10 mouse cellular contexts compared by ENCODE assay signal in the genomic region with DNA sequence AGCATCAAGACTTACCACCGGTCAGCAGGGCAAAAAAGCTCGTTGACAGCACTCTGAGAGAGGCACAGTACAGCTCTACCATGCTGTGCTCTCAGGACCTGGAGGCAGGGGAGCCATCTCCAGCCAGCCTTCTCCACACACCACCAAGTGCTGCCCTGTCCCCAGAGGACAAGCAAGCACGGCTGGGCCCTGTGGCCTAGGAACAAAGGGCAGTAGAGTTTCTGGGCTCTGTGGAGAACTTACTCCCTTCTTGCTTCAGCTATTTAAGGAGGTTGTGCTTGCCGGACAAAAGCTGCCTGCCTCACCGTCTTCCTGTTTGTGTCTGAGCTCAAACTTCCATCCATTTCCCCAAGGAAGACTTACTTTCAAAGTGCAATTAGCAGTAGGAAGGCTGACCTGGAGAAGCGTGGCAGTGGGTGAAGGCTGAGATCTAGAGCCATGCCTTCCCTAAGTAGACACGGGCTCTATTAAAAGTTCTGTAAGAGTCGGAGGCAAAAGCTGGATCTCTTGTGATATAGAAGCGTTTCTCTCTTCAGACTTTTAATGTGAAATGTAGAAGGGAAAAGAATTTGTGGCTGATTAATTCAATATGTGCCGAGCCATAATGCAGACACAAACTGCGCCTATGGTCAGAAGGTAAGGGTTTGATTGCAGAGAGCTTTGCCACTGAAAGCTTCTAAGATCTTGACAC. TPM values are rescaled to one million over a fixed set of nuclear protein-coding genes. Genes with fewer than 3 reads are reported as not detected.
A peak's percentile ranks its signal among the peaks of the same experiment; 100 is the strongest.
DNase-seq lines count a peak whose midpoint lies in the region; ATAC-seq and TF ChIP-seq lines count a peak whose summit lies in the region.
"Had no signal": no experiment of that assay in that cellular context is flagged by ENCODE, and none has a peak within 500 bp of the region (broad histone marks: within the 10 kb centered on the region; RNA-seq: fewer than 3 reads in every experiment).

No protein-coding gene starts in this region.

- no peaks in the 10 kb centered on the region for H3K36me3 ChIP-seq in liver, embryonic 11.5 days (ENCODE audit: control insufficient read depth, insufficient read depth, low read length)
- H3K36me3 ChIP-seq in liver, postnatal 0 days (replicated peaks; ENCODE audit: insufficient read depth, low read length) = no peaks in the 10 kb centered on the region
- no peaks in the 10 kb centered on the region for H3K36me3 ChIP-seq in embryonic facial prominence, embryonic 13.5 days
- H3K36me3 ChIP-seq in hindbrain, embryonic 11.5 days (ENCODE audit: control insufficient read depth, insufficient read depth, low read length) = no peaks in the 10 kb centered on the region; the same call in 1 of the 2 replicates

- no peak for DNase-seq in liver, embryonic 11.5 days (ENCODE audit: low spot score)
- no peak for DNase-seq in liver, postnatal 0 days
- peak; percentile 22 for DNase-seq in hindbrain, embryonic 11.5 days (ENCODE audit: low spot score)
- DNase-seq in neural tube, embryonic 10.5 days (ENCODE audit: extremely low spot score, low spot score) = peak; percentile 32
- no peak for DNase-seq in left cerebral cortex, adult 9 months (ENCODE audit: low spot score in 2 of 2)
- DNase-seq in ovary, postnatal 36 days (ENCODE audit: low spot score) = no peak
- DNase-seq in ovary, postnatal 14 days (ENCODE audit: low spot score) = no peak
- DNase-seq: cerebellum, adult 2 months had no signal

- no peak for TF ChIP-seq EP300 in liver, postnatal 0 days (IDR thresholded peaks at IDR 0.05; ENCODE audit: low read depth)

- no peak for ATAC-seq in liver, embryonic 11.5 days (replicated peaks; ENCODE audit: low FRiP score)
- ATAC-seq in liver, postnatal 0 days = no peak
- ATAC-seq in embryonic facial prominence, embryonic 13.5 days (ENCODE audit: insufficient number of reproducible peaks, insufficient read depth, low FRiP score, low TSS enrichment, low read depth) = 0 out of 2 replicates have a peak, but pooled peaks have one; percentile 29
- ATAC-seq in hindbrain, embryonic 11.5 days (ENCODE audit: low FRiP score) = no peak

- 52% methylated on average over 11 of the region's 11 CpGs for WGBS in liver, embryonic 11.5 days
- 51% methylated on average over 11 of the region's 11 CpGs for WGBS in liver, postnatal 0 days (ENCODE audit: insufficient replicate concordance)
- 15% methylated on average over 11 of the region's 11 CpGs for WGBS in embryonic facial prominence, embryonic 13.5 days
- WGBS in hindbrain, embryonic 11.5 days = 61% methylated on average over 11 of the region's 11 CpGs

- H3K4me1 ChIP-seq in liver, embryonic 11.5 days (replicated peaks; ENCODE audit: control insufficient read depth, insufficient read depth, low read length) = peaks cover 7% of the 10 kb centered on the region; the same call in 1 of the 2 replicates
- H3K4me1 ChIP-seq in liver, postnatal 0 days (ENCODE audit: insufficient read depth) = no peaks in the 10 kb centered on the region
- H3K4me1 ChIP-seq in embryonic facial prominence, embryonic 13.5 days = peaks cover 83% of the 10 kb centered on the region
- H3K4me1 ChIP-seq in hindbrain, embryonic 11.5 days (replicated peaks; ENCODE audit: control insufficient read depth, insufficient read depth, low read length) = no peaks in the 10 kb centered on the region; the same call in 1 of the 2 replicates

- no peak for TF ChIP-seq CTCF in liver, postnatal 0 days (IDR thresholded peaks at IDR 0.05; ENCODE audit: low read depth)

- no peaks in the 10 kb centered on the region for H3K27me3 ChIP-seq in liver, embryonic 11.5 days (replicated peaks; ENCODE audit: control insufficient read depth, insufficient read depth, low read length)
- no peaks in the 10 kb centered on the region for H3K27me3 ChIP-seq in liver, postnatal 0 days (ENCODE audit: insufficient read depth, low read length)
- no peaks in the 10 kb centered on the region for H3K27me3 ChIP-seq in embryonic facial prominence, embryonic 13.5 days
- no peaks in the 10 kb centered on the region for H3K27me3 ChIP-seq in hindbrain, embryonic 11.5 days (ENCODE audit: control insufficient read depth, insufficient read depth, low read length)

- peak overlapping the region; percentile 23; the same call in 1 of the 2 replicates for H3K9ac ChIP-seq in liver, embryonic 11.5 days (ENCODE audit: low read depth, low read length)
- H3K9ac ChIP-seq in liver, postnatal 0 days (replicated peaks) = no peak overlapping the region
- H3K9ac ChIP-seq in embryonic facial prominence, embryonic 13.5 days = peak overlapping the region; percentile 84
- H3K9ac ChIP-seq in hindbrain, embryonic 11.5 days (ENCODE audit: low read depth, low read length) = no peak overlapping the region

- H3K9me3 ChIP-seq in liver, embryonic 11.5 days (ENCODE audit: control insufficient read depth, low read length) = no peaks in the 10 kb centered on the region
- H3K9me3 ChIP-seq in liver, postnatal 0 days (ENCODE audit: low read length) = no peaks in the 10 kb centered on the region
- H3K9me3 ChIP-seq in embryonic facial prominence, embryonic 13.5 days = no peaks in the 10 kb centered on the region
- no peaks in the 10 kb centered on the region for H3K9me3 ChIP-seq in hindbrain, embryonic 11.5 days (ENCODE audit: control insufficient read depth, low read length)

- peak overlapping the region; percentile 35 for H3K27ac ChIP-seq in liver, embryonic 11.5 days (ENCODE audit: low read depth, low read length)
- H3K27ac ChIP-seq in liver, postnatal 0 days (ENCODE audit: low read depth) = no peak overlapping the region
- H3K27ac ChIP-seq in embryonic facial prominence, embryonic 13.5 days = peak overlapping the region; percentile 99
- H3K27ac ChIP-seq in hindbrain, embryonic 11.5 days (ENCODE audit: low read depth, low read length) = peak overlapping the region; percentile 48

- peak overlapping the region; percentile 35 for H3K4me2 ChIP-seq in liver, embryonic 11.5 days
- no peak overlapping the region for H3K4me2 ChIP-seq in liver, postnatal 0 days (ENCODE audit: low read depth, low read length)
- H3K4me2 ChIP-seq in embryonic facial prominence, embryonic 13.5 days = peak overlapping the region; percentile 72
- H3K4me2 ChIP-seq in hindbrain, embryonic 11.5 days (replicated peaks; ENCODE audit: low read depth, low read length) = 0 out of 2 replicates have a peak overlapping the region, but pooled peaks have one; percentile 9

- no peak overlapping the region for H3K4me3 ChIP-seq in liver, embryonic 11.5 days (ENCODE audit: low read depth, low read length)
- H3K4me3 ChIP-seq in liver, postnatal 0 days (ENCODE audit: low read depth, low read length) = no peak overlapping the region
- peak overlapping the region; percentile 57 for H3K4me3 ChIP-seq in embryonic facial prominence, embryonic 13.5 days
- no peak overlapping the region for H3K4me3 ChIP-seq in hindbrain, embryonic 11.5 days (ENCODE audit: low read depth, low read length)
- H3K4me3 ChIP-seq: myocyte had no signal

RNA-seq across cellular contexts. Expression of gene Arhgap28, which starts 53.3 kb away (rescaled TPM):
- 16.5 and 20.7 TPM in 2 replicates for polyA plus RNA-seq in liver, embryonic 11.5 days (2014; fragmentation: Nextera tagmentation; extraction: Ambion mirVana)
- polyA plus RNA-seq in liver, postnatal 0 days (2015; fragmentation: Nextera tagmentation; extraction: Ambion mirVana) = 0.48 and 0.51 TPM in 2 replicates
- 56.6 and 68.0 TPM in 2 replicates for polyA plus RNA-seq in embryonic facial prominence, embryonic 13.5 days (2015; fragmentation: Nextera tagmentation; extraction: Ambion mirVana)
- 35.6 and 40.2 TPM in 2 replicates for polyA plus RNA-seq in hindbrain, embryonic 11.5 days (2014; fragmentation: Nextera tagmentation; extraction: Ambion mirVana)

Comparison
In these comparisons a context has a peak if more than half of its experiments do, and no peak if none do; other contexts are left out.
1. H3K9ac ChIP-seq: peak in liver, embryonic 11.5 days (single experiment) and embryonic facial prominence, embryonic 13.5 days (single experiment); none in liver, postnatal 0 days (single experiment) and hindbrain, embryonic 11.5 days (single experiment).
2. RNA of gene Arhgap28, which starts 53.3 kb away (polyA plus RNA-seq): 56.6 to 68.0 TPM in embryonic facial prominence, embryonic 13.5 days, 35.6 to 40.2 TPM in hindbrain, embryonic 11.5 days and 16.5 to 20.7 TPM in liver, embryonic 11.5 days; 0.48 to 0.51 TPM in liver, postnatal 0 days; every median in the first group is over 10 times any median in the second.
3. DNase-seq: peak in hindbrain, embryonic 11.5 days (single experiment) and neural tube, embryonic 10.5 days (single experiment); none in liver, embryonic 11.5 days (single experiment), liver, postnatal 0 days (single experiment), left cerebral cortex, adult 9 months (0 of 2), ovary, postnatal 36 days (single experiment) and ovary, postnatal 14 days (single experiment).